Mouse (Mus musculus): ENCODE data around the gene Pcca. TPM values are rescaled to one million over a fixed set of nuclear protein-coding genes. Genes with fewer than 3 reads are reported as not detected.

Gene Pcca
- polyA plus RNA-seq, 1 experiment from 2014 or later: 21.5 TPM

- Histone ChIP-seq H3K9ac (ENCODE audit: low read length) (no peak overlapping the region), H3K4me1 (replicated peaks; ENCODE audit: control insufficient read depth, insufficient read depth, low read length) (no peaks in the 10 kb centered on the region), H3K27ac (ENCODE audit: low read depth) (no peak overlapping the region), H3K4me2 (ENCODE audit: low read length) (no peak overlapping the region), H3K36me3 (ENCODE audit: control insufficient read depth, insufficient read depth, low read length) (no peaks in the 10 kb centered on the region), H3K9me3 (ENCODE audit: control insufficient read depth, low read length) (no peaks in the 10 kb centered on the region), H3K27me3 (replicated peaks; ENCODE audit: control insufficient read depth, insufficient read depth, low read length) (no peaks in the 10 kb centered on the region), H3K4me3 (ENCODE audit: low read depth, low read length) (no peak overlapping the region)
- ATAC-seq (replicated peaks; ENCODE audit: low FRiP score, low TSS enrichment, low read depth): no peak
- WGBS: 88% methylated on average over 4 of the region's 4 CpGs
- no peak for DNase-seq (ENCODE audit: low spot score)
Measured at GRCm38 (mm10) chr14:122688378-122688777, 154.3 kb downstream of the Pcca start.

GRCm38 (mm10) chr14:122689136-122689815 lies 155.2 kb downstream of the Pcca start:
- no peak overlapping the region for H3K27ac ChIP-seq (ENCODE audit: low read depth)
- 56% methylated on average over 17 of the region's 17 CpGs for WGBS

GRCm38 (mm10) chr14:122691555-122691954 lies 157.4 kb downstream of the Pcca start:
- 97% methylated on average over 1 of the region's 1 CpGs for WGBS

More at GRCm38 (mm10) chr14:122689136-122689815, 155.2 kb downstream of the Pcca start:
- Histone ChIP-seq H3K9ac (ENCODE audit: low read length) (no peak overlapping the region), H3K4me2 (ENCODE audit: low read length) (no peak overlapping the region), H3K4me1 (replicated peaks; ENCODE audit: control insufficient read depth, insufficient read depth, low read length) (no peaks in the 10 kb centered on the region), H3K36me3 (ENCODE audit: control insufficient read depth, insufficient read depth, low read length) (no peaks in the 10 kb centered on the region), H3K9me3 (ENCODE audit: control insufficient read depth, low read length) (no peaks in the 10 kb centered on the region), H3K27me3 (replicated peaks; ENCODE audit: control insufficient read depth, insufficient read depth, low read length) (no peaks in the 10 kb centered on the region), H3K4me3 (ENCODE audit: low read depth, low read length) (no peak overlapping the region)
- DNase-seq (ENCODE audit: low spot score) (no peak), ATAC-seq (replicated peaks; ENCODE audit: low FRiP score, low TSS enrichment, low read depth) (no peak)

GRCm38 (mm10) chr14:122700333-122700732 lies 166.2 kb downstream of the Pcca start:
- no peaks in the 10 kb centered on the region for H3K36me3 ChIP-seq (ENCODE audit: control insufficient read depth, insufficient read depth, low read length)
- 61% methylated on average over 1 of the region's 1 CpGs for WGBS
- H3K27me3 ChIP-seq (replicated peaks; ENCODE audit: control insufficient read depth, insufficient read depth, low read length): no peaks in the 10 kb centered on the region
- DNase-seq (ENCODE audit: low spot score) (no peak), ATAC-seq (replicated peaks; ENCODE audit: low FRiP score, low TSS enrichment, low read depth) (no peak)
- H3K4me1 ChIP-seq (replicated peaks; ENCODE audit: control insufficient read depth, insufficient read depth, low read length): no peaks in the 10 kb centered on the region
- H3K27ac ChIP-seq (ENCODE audit: low read depth): no peak overlapping the region
- H3K9ac ChIP-seq (ENCODE audit: low read length): no peak overlapping the region
- no peak overlapping the region for H3K4me2 ChIP-seq (ENCODE audit: low read length)
- no peak overlapping the region for H3K4me3 ChIP-seq (ENCODE audit: low read depth, low read length)
- no peaks in the 10 kb centered on the region for H3K9me3 ChIP-seq (ENCODE audit: control insufficient read depth, low read length)

More at GRCm38 (mm10) chr14:122691555-122691954, 157.4 kb downstream of the Pcca start:
- no peaks in the 10 kb centered on the region for H3K9me3 ChIP-seq (ENCODE audit: control insufficient read depth, low read length)
- H3K9ac ChIP-seq (ENCODE audit: low read length): no peak overlapping the region
- no peaks in the 10 kb centered on the region for H3K27me3 ChIP-seq (replicated peaks; ENCODE audit: control insufficient read depth, insufficient read depth, low read length)
- H3K4me3 ChIP-seq (ENCODE audit: low read depth, low read length): no peak overlapping the region
- ATAC-seq (replicated peaks; ENCODE audit: low FRiP score, low TSS enrichment, low read depth): no peak
- DNase-seq (ENCODE audit: low spot score): no peak
- no peak overlapping the region for H3K27ac ChIP-seq (ENCODE audit: low read depth)
- H3K4me2 ChIP-seq (ENCODE audit: low read length): no peak overlapping the region
- H3K4me1 ChIP-seq (replicated peaks; ENCODE audit: control insufficient read depth, insufficient read depth, low read length): no peaks in the 10 kb centered on the region
- H3K36me3 ChIP-seq (ENCODE audit: control insufficient read depth, insufficient read depth, low read length): no peaks in the 10 kb centered on the region

GRCm38 (mm10) chr14:122713793-122714192 lies 179.7 kb downstream of the Pcca start:
- no peak overlapping the region for H3K9ac ChIP-seq (ENCODE audit: low read length)
- H3K27ac ChIP-seq (ENCODE audit: low read depth): no peak overlapping the region
- no peaks in the 10 kb centered on the region for H3K9me3 ChIP-seq (ENCODE audit: control insufficient read depth, low read length)
- no peaks in the 10 kb centered on the region for H3K27me3 ChIP-seq (replicated peaks; ENCODE audit: control insufficient read depth, insufficient read depth, low read length)
- H3K4me1 ChIP-seq (replicated peaks; ENCODE audit: control insufficient read depth, insufficient read depth, low read length): no peaks in the 10 kb centered on the region
- no peak overlapping the region for H3K4me3 ChIP-seq (ENCODE audit: low read depth, low read length)
- no peaks in the 10 kb centered on the region for H3K36me3 ChIP-seq (ENCODE audit: control insufficient read depth, insufficient read depth, low read length)
- ATAC-seq (replicated peaks; ENCODE audit: low FRiP score, low TSS enrichment, low read depth) (no peak), DNase-seq (ENCODE audit: low spot score) (no peak)
- 96% methylated on average over 5 of the region's 5 CpGs for WGBS
- H3K4me2 ChIP-seq (ENCODE audit: low read length): no peak overlapping the region

- Histone ChIP-seq H3K4me3 (ENCODE audit: low read depth, low read length) (no peak overlapping the region), H3K4me1 (replicated peaks; ENCODE audit: control insufficient read depth, insufficient read depth, low read length) (no peaks in the 10 kb centered on the region), H3K27ac (ENCODE audit: low read depth) (no peak overlapping the region), H3K36me3 (ENCODE audit: control insufficient read depth, insufficient read depth, low read length) (no peaks in the 10 kb centered on the region), H3K9me3 (ENCODE audit: control insufficient read depth, low read length) (no peaks in the 10 kb centered on the region), H3K27me3 (replicated peaks; ENCODE audit: control insufficient read depth, insufficient read depth, low read length) (no peaks in the 10 kb centered on the region), H3K9ac (ENCODE audit: low read length) (no peak overlapping the region), H3K4me2 (ENCODE audit: low read length) (no peak overlapping the region)
- DNase-seq (ENCODE audit: low spot score) (no peak), ATAC-seq (replicated peaks; ENCODE audit: low FRiP score, low TSS enrichment, low read depth) (no peak)
- WGBS: 85% methylated on average over 1 of the region's 1 CpGs
Measured at GRCm38 (mm10) chr14:122714911-122715310, 180.8 kb downstream of the Pcca start.

- DNase-seq (ENCODE audit: low spot score): no peak
- no peaks in the 10 kb centered on the region for H3K9me3 ChIP-seq (ENCODE audit: control insufficient read depth, low read length)
- H3K9ac ChIP-seq (ENCODE audit: low read length): no peak overlapping the region
- H3K4me2 ChIP-seq (ENCODE audit: low read length): no peak overlapping the region
- H3K4me3 ChIP-seq (ENCODE audit: low read depth, low read length): no peak overlapping the region
- H3K4me1 ChIP-seq (replicated peaks; ENCODE audit: control insufficient read depth, insufficient read depth, low read length): no peaks in the 10 kb centered on the region
- no peak for ATAC-seq (replicated peaks; ENCODE audit: low FRiP score, low TSS enrichment, low read depth)
- H3K36me3 ChIP-seq (ENCODE audit: control insufficient read depth, insufficient read depth, low read length): no peaks in the 10 kb centered on the region
- H3K27me3 ChIP-seq (replicated peaks; ENCODE audit: control insufficient read depth, insufficient read depth, low read length): no peaks in the 10 kb centered on the region
- no peak overlapping the region for H3K27ac ChIP-seq (ENCODE audit: low read depth)
Measured at GRCm38 (mm10) chr14:122716057-122716456, 181.9 kb downstream of the Pcca start.

- Histone ChIP-seq H3K4me3 (ENCODE audit: low read depth, low read length) (no peak overlapping the region), H3K27ac (ENCODE audit: low read depth) (no peak overlapping the region), H3K9me3 (ENCODE audit: control insufficient read depth, low read length) (no peaks in the 10 kb centered on the region), H3K36me3 (ENCODE audit: control insufficient read depth, insufficient read depth, low read length) (no peaks in the 10 kb centered on the region), H3K27me3 (replicated peaks; ENCODE audit: control insufficient read depth, insufficient read depth, low read length) (no peaks in the 10 kb centered on the region), H3K4me2 (ENCODE audit: low read length) (no peak overlapping the region), H3K4me1 (replicated peaks; ENCODE audit: control insufficient read depth, insufficient read depth, low read length) (no peaks in the 10 kb centered on the region), H3K9ac (ENCODE audit: low read length) (no peak overlapping the region)
- WGBS: 88% methylated on average over 8 of the region's 8 CpGs
- DNase-seq (ENCODE audit: low spot score): no peak
- no peak for ATAC-seq (replicated peaks; ENCODE audit: low FRiP score, low TSS enrichment, low read depth)
Measured at GRCm38 (mm10) chr14:122719496-122720080, 185.5 kb downstream of the Pcca start.

GRCm38 (mm10) chr14:122720989-122721388 lies 186.9 kb downstream of the Pcca start:
- Histone ChIP-seq H3K9ac (ENCODE audit: low read length) (no peak overlapping the region), H3K4me2 (ENCODE audit: low read length) (no peak overlapping the region), H3K36me3 (ENCODE audit: control insufficient read depth, insufficient read depth, low read length) (no peaks in the 10 kb centered on the region), H3K9me3 (ENCODE audit: control insufficient read depth, low read length) (no peaks in the 10 kb centered on the region), H3K4me1 (replicated peaks; ENCODE audit: control insufficient read depth, insufficient read depth, low read length) (no peaks in the 10 kb centered on the region), H3K4me3 (ENCODE audit: low read depth, low read length) (no peak overlapping the region), H3K27me3 (replicated peaks; ENCODE audit: control insufficient read depth, insufficient read depth, low read length) (no peaks in the 10 kb centered on the region), H3K27ac (ENCODE audit: low read depth) (no peak overlapping the region)
- WGBS: 67% methylated on average over 3 of the region's 3 CpGs
- no peak for DNase-seq (ENCODE audit: low spot score)
- no peak for ATAC-seq (replicated peaks; ENCODE audit: low FRiP score, low TSS enrichment, low read depth)
